Mouse (Mus musculus): ENCODE results near the gene Pjvk. TPM values are rescaled to one million over a fixed set of nuclear protein-coding genes. Genes with fewer than 3 reads are reported as not detected.

Gene Pjvk
- polyA plus RNA-seq, 1 experiment from 2014 or later: 1.0 TPM

GRCm38 (mm10) chr2:76690436-76691204 is 42.3 kb downstream of the Pjvk start:
- WGBS: 87% methylated on average over 12 of the region's 12 CpGs
- Histone ChIP-seq H3K9ac (replicated peaks) (no peak overlapping the region), H3K27me3 (no peaks in the 10 kb centered on the region), H3K9me3 (no peaks in the 10 kb centered on the region), H3K4me1 (no peaks in the 10 kb centered on the region), H3K4me3 (no peak overlapping the region), H3K4me2 (replicated peaks) (no peak overlapping the region), H3K27ac (replicated peaks) (no peak overlapping the region), H3K36me3 (peaks cover 85% of the 10 kb centered on the region)
- ATAC-seq (ENCODE audit: low FRiP score, low read depth): no peak

DNA sequence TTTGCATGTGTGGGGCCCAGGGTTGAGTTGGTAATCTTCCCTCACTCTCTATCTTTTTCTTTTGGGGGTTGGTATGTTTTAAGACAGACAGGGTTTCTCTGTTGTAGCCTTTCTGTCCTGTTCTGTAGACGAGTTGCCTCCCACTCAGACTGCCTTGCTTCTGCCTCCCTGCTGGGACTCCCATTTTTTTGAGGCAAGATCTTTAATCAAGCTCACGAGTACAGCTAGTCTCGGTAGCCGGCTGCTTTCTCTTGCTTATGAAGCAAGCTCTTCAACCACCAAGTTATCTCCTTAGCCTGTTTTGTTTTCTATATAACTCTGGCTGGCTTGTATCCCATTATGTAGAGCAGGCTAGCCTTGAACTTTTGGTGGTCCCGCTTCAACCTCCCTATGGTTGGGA is 45.5 kb downstream of the Pjvk start:
- peaks cover 64% of the 10 kb centered on the region for H3K36me3 ChIP-seq

GRCm38 (mm10) chr2:76695290-76695689 is 47.0 kb downstream of the Pjvk start:
- WGBS: 91% methylated on average over 6 of the region's 6 CpGs

More for the DNA sequence above, 45.5 kb downstream of the Pjvk start:
- H3K27ac ChIP-seq (replicated peaks): no peak overlapping the region
- no peaks in the 10 kb centered on the region for H3K9me3 ChIP-seq
- H3K4me1 ChIP-seq: no peaks in the 10 kb centered on the region
- no peak overlapping the region for H3K4me2 ChIP-seq (replicated peaks)
- H3K27me3 ChIP-seq: no peaks in the 10 kb centered on the region
- H3K9ac ChIP-seq (replicated peaks): no peak overlapping the region
- 88% methylated on average over 5 of the region's 5 CpGs for WGBS
- no peak overlapping the region for H3K4me3 ChIP-seq
- no peak for ATAC-seq (ENCODE audit: low FRiP score, low read depth)

GRCm38 (mm10) chr2:76702188-76702587 is 53.9 kb downstream of the Pjvk start:
- WGBS: 89% methylated on average over 3 of the region's 3 CpGs
- H3K9me3 ChIP-seq: no peaks in the 10 kb centered on the region
- H3K4me3 ChIP-seq: no peak overlapping the region
- H3K4me2 ChIP-seq (replicated peaks): no peak overlapping the region
- H3K36me3 ChIP-seq: peaks cover 10% of the 10 kb centered on the region; the same call in 1 of the 2 replicates
- no peak for ATAC-seq (ENCODE audit: low FRiP score, low read depth)
- no peaks in the 10 kb centered on the region for H3K27me3 ChIP-seq
- no peaks in the 10 kb centered on the region for H3K4me1 ChIP-seq
- H3K27ac ChIP-seq (replicated peaks): no peak overlapping the region
- no peak overlapping the region for H3K9ac ChIP-seq (replicated peaks)

More at GRCm38 (mm10) chr2:76695290-76695689, 47.0 kb downstream of the Pjvk start:
- Histone ChIP-seq H3K27ac (replicated peaks) (no peak overlapping the region), H3K4me2 (replicated peaks) (no peak overlapping the region), H3K4me1 (no peaks in the 10 kb centered on the region), H3K9me3 (no peaks in the 10 kb centered on the region), H3K27me3 (no peaks in the 10 kb centered on the region), H3K9ac (replicated peaks) (no peak overlapping the region), H3K36me3 (peaks cover 62% of the 10 kb centered on the region), H3K4me3 (no peak overlapping the region)
- ATAC-seq (ENCODE audit: low FRiP score, low read depth): no peak

DNA sequence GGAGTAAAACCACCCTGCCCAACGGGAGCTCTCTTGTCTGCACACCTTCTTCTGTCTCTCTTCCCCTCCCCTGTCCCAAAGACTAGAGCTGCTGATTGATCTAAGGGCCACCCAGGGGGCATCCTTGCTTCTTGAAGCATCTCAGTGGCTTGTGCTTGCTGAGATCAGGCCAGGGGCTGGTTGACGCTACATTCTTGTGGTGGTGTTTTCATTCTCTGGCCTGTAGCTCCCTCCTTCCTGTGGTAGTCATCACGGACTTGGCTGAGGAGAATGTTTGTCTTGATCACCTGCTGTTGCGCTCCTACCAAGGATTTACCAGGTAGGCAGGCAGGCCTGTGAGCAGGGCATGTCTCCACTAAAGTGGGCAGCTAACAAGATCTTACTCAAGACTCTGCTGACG is 54.5 kb downstream of the Pjvk start:
- 89% methylated on average over 5 of the region's 5 CpGs for WGBS
- Histone ChIP-seq H3K9me3 (no peaks in the 10 kb centered on the region), H3K4me3 (no peak overlapping the region), H3K27me3 (no peaks in the 10 kb centered on the region), H3K9ac (replicated peaks) (no peak overlapping the region), H3K4me2 (replicated peaks) (no peak overlapping the region), H3K4me1 (no peaks in the 10 kb centered on the region), H3K36me3 (peaks cover 4% of the 10 kb centered on the region; the same call in 1 of the 2 replicates), H3K27ac (replicated peaks) (no peak overlapping the region)
- ATAC-seq (ENCODE audit: low FRiP score, low read depth): no peak

DNA sequence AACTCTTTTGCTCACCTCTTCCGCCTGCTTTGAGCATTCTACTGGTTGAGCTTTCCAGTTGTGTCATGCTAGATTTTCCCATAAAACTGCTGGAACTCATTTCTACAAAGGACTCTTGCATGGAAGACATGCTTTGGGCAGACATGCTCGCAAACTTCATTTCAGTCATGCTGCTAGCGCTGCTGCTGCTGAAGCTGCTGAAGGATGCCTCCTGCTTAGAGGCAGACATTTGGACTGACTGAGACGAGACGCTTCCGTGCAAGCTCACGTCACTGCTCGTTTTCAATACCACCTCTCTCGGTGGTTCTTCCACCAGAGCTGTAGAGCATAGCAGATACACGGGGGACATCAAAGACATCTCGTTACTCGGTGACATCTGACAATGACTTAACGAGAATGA is 57.4 kb downstream of the Pjvk start:
- 94% methylated on average over 13 of the region's 13 CpGs for WGBS
- no peak overlapping the region for H3K9ac ChIP-seq (replicated peaks)
- H3K4me3 ChIP-seq: no peak overlapping the region
- 0 out of 2 replicates have a peak, but pooled peaks cover 10% of the 10 kb centered on the region for H3K9me3 ChIP-seq
- no peaks in the 10 kb centered on the region for H3K4me1 ChIP-seq
- H3K27ac ChIP-seq (replicated peaks): no peak overlapping the region
- 0 out of 2 replicates have a peak, but pooled peaks cover 4% of the 10 kb centered on the region for H3K36me3 ChIP-seq
- no peaks in the 10 kb centered on the region for H3K27me3 ChIP-seq
- no peak for ATAC-seq (ENCODE audit: low FRiP score, low read depth)
- H3K4me2 ChIP-seq (replicated peaks): no peak overlapping the region

Other genes with a start within 250 kb of the Pjvk start
- 16.0 and 17.1 TPM in 2 replicates for gene Osbpl6, start 242.0 kb upstream of the Pjvk start, polyA plus RNA-seq (2016; fragmentation: Nextera tagmentation; extraction: Ambion mirVana)
- gene Prkra, start 461 bp upstream of the Pjvk start, polyA plus RNA-seq (2016; fragmentation: Nextera tagmentation; extraction: Ambion mirVana): 86.2 and 87.9 TPM in 2 replicates
- 18.7 and 22.6 TPM in 2 replicates for gene Fkbp7, start 24.6 kb downstream of the Pjvk start, polyA plus RNA-seq (2016; fragmentation: Nextera tagmentation; extraction: Ambion mirVana)
- gene Plekha3, start 26.8 kb downstream of the Pjvk start, polyA plus RNA-seq (2016; fragmentation: Nextera tagmentation; extraction: Ambion mirVana): 15.4 and 17.6 TPM in 2 replicates